Mouse (Mus musculus): ENCODE data around the gene Tmc8. TPM values are rescaled to one million over a fixed set of nuclear protein-coding genes. Genes with fewer than 3 reads are reported as not detected.

The Tmc8 gene
- 1.5 TPM for polyA plus RNA-seq (2014; fragmentation: Illumina TruSeq; extraction: RNeasy Lipid Tissue Mini Kit (QIAGEN cat#74804); ENCODE audit: low read depth, low replicate concordance)

DNA sequence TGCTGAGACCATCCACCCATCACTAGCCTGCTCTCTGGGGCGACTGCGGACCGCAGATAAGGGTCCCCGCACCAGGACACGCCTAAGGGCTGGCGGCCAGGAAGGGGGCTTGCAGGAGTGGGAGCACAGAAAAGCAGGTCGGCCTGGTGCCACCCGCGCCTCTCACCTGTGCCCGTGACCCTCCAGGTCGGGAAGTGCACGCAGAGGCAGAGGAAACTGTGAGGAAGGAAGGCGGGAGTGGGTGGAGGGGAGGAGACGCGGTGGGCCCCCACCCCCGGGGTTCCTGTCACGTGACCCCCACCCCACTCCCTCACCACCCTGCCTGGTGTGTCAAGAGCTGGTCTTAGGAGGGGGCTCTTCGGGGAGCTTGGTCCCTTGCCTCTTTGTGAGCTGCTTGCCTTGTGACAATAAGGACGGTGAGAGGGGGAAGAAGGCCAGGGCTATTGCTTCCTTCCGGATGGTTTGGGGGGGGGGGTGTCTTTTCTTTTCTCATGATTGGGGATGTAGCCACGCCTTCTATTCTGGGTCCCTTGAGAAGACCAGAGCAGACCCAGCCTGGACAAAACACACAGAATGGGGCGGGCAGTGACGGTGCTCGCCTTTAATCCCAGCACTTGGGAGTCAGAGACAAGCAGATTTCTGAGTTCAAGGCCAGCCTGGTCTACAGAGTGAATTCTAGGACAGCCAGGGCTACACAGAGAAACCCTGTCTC is at the start of gene Tmc8, which contains the start of gene Tmc6:
Gene Tmc8, plus strand, starts transcription at position 84 of the 712 bp plus-strand sequence.
Gene Tmc6, minus strand, starts transcription at position 206 of the 712 bp plus-strand sequence.

DNA sequence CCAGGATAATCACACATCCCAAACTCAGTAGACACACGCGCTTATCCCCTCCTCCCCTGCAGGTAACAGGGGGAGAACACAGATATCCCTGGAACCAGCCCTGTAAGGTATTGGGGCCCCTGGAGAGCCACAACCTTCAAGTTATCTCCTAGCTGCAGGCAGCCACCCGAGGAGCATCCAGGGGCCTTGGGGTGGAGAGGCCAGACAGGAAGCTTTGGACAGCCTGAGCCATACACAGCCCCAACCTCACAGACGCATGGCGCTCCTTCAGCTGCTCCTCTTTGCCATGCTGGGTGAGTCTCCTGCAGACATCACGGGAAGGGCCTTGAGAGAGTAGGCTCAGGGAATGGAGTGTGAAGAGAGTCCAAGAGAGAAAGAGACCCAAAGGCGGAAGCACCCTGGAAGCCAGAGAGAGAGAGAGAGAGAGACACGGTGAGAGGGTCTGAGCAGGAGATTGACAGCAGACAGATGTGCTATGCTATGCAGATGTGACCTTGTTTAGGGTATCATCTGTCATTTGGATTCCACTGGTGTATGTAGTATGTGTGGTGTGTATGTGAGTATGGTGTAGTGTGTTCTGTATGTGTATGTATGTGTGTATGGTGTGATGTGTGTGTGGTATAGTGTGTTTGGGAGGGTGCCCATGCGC is 15.8 kb downstream of the Tmc8 start, which contains the start of gene 6030468B19Rik:
Gene 6030468B19Rik, plus strand, starts transcription at position 150 of the 649 bp plus-strand sequence.

DNA sequence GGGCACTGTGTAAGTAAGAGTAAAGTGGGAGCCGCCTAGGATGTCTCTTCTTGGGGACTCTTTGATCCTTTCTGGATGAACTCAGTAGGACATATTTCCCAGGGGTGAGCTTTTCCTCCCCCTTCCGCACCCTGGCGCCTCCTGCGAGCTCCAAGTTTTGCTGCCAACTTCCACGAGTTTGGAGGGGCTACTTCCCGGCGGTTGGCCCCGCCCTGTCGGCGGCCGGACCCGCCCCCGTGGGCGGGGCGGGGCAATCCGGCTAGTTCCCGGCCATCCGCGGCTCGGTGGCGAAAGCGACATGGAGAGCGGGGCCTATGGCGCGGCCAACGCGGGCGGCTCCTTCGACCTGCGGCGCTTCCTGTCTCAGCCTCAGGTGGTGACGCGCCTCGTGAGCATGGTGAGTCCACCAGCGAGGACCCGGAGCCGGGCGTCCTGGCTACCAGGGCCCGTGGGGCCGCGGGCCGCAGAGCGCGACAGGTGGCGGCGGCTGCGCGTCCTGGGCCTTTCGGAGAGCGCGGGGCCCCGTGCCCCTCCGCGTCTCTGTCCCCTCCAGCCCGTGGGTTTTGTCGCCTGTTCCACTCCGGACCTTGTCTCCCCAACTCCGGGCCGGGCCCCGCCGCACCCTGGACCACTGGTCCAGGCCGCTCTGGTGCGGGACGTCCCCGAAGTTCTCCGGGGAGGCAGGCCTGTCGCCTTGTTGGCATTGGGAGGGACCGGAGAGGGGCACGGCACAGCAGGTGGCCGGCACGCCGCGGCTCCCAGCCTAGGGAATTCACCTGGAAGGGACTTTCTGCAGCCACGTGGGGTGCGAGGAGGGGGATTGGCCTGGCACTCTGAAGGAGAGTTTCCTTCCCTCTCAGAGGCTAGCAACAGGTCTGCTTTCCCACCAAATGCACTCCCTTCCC is 27.8 kb downstream of the Tmc8 start, which contains the start of the genes Gm20708 and Syngr2:
Gene Gm20708, plus strand, starts transcription at position 262 of the 905 bp plus-strand sequence.
Gene Syngr2, plus strand, starts transcription at position 262 of the 905 bp plus-strand sequence.

DNA sequence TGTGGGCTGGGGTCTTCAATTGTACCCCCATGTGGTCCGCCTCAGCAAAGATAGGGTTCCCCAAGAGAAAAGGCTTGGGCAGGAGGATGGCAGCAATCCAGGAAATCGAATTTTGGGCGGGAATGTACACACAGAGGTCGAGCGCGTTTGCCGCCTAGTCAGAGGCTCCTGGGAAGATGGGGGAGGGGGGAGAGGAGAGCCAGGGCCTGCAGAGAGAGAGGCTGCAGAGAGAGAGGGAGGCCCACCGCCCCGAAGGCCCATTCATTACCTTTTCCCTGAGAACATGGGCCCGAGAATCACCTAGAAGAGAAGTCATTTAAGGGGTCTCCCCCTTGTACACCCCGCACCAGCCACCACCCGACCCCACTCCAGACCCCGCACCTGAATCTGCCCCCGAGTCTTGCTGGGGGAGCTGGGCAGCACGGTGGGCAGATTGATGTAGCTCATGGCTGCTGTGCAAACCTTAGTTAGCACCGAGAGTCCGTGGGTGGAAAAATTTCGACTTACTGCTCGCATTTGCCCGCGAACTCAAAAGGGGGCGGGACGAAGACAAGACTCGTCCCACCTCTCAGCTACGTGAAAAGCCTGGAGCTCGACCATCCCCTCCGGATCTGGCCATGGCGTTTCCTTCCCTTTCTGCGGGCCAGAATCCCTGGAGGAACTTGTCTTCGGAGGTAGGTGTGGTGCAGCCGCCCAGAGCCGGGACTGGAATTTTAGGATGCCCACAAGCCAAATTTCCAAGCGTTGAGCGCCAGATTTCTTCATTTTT is 43.6 kb downstream of the Tmc8 start, which contains the start of the genes Afmid and Tk1:
Gene Afmid, plus strand, starts transcription at position 592 of the 769 bp plus-strand sequence.
Gene Tk1, minus strand, starts transcription at position 760 of the 769 bp plus-strand sequence.

Other genes with a start within 250 kb of the Tmc8 start
- gene Tnrc6c, start 127.8 kb upstream of the Tmc8 start, polyA plus RNA-seq (2014; fragmentation: Illumina TruSeq; extraction: RNeasy Lipid Tissue Mini Kit (QIAGEN cat#74804); ENCODE audit: low read depth, low replicate concordance) = 20.7 TPM
- 11.0 TPM for gene Tmc6, start 122 bp downstream of the Tmc8 start, polyA plus RNA-seq (2014; fragmentation: Illumina TruSeq; extraction: RNeasy Lipid Tissue Mini Kit (QIAGEN cat#74804); ENCODE audit: low read depth, low replicate concordance)
- not detected for gene 6030468B19Rik, start 15.6 kb downstream of the Tmc8 start, polyA plus RNA-seq (2014; fragmentation: Illumina TruSeq; extraction: RNeasy Lipid Tissue Mini Kit (QIAGEN cat#74804); ENCODE audit: low read depth, low replicate concordance)
- 2.7 TPM for gene Gm20708, start 27.6 kb downstream of the Tmc8 start, polyA plus RNA-seq (2014; fragmentation: Illumina TruSeq; extraction: RNeasy Lipid Tissue Mini Kit (QIAGEN cat#74804); ENCODE audit: low read depth, low replicate concordance)
- 170 TPM for gene Syngr2, start 27.6 kb downstream of the Tmc8 start, polyA plus RNA-seq (2014; fragmentation: Illumina TruSeq; extraction: RNeasy Lipid Tissue Mini Kit (QIAGEN cat#74804); ENCODE audit: low read depth, low replicate concordance)
- gene Afmid, start 43.8 kb downstream of the Tmc8 start, polyA plus RNA-seq (2014; fragmentation: Illumina TruSeq; extraction: RNeasy Lipid Tissue Mini Kit (QIAGEN cat#74804); ENCODE audit: low read depth, low replicate concordance) = 7.8 TPM
- gene Tk1, start 44.0 kb downstream of the Tmc8 start, polyA plus RNA-seq (2014; fragmentation: Illumina TruSeq; extraction: RNeasy Lipid Tissue Mini Kit (QIAGEN cat#74804); ENCODE audit: low read depth, low replicate concordance) = 2.6 TPM
- gene Birc5, start 67.2 kb downstream of the Tmc8 start, polyA plus RNA-seq (2014; fragmentation: Illumina TruSeq; extraction: RNeasy Lipid Tissue Mini Kit (QIAGEN cat#74804); ENCODE audit: low read depth, low replicate concordance) = 0.71 TPM
- gene Tmem235, start 78.7 kb downstream of the Tmc8 start, polyA plus RNA-seq (2014; fragmentation: Illumina TruSeq; extraction: RNeasy Lipid Tissue Mini Kit (QIAGEN cat#74804); ENCODE audit: low read depth, low replicate concordance) = not detected
- gene Tha1, start 91.4 kb downstream of the Tmc8 start, polyA plus RNA-seq (2014; fragmentation: Illumina TruSeq; extraction: RNeasy Lipid Tissue Mini Kit (QIAGEN cat#74804); ENCODE audit: low read depth, low replicate concordance) = 10.4 TPM
- 5.2 TPM for gene Socs3, start 188.0 kb downstream of the Tmc8 start, polyA plus RNA-seq (2014; fragmentation: Illumina TruSeq; extraction: RNeasy Lipid Tissue Mini Kit (QIAGEN cat#74804); ENCODE audit: low read depth, low replicate concordance)
- gene Pgs1, start 204.2 kb downstream of the Tmc8 start, polyA plus RNA-seq (2014; fragmentation: Illumina TruSeq; extraction: RNeasy Lipid Tissue Mini Kit (QIAGEN cat#74804); ENCODE audit: low read depth, low replicate concordance) = 20.7 TPM

Measured in heart, adult 10 weeks (tissue).